Mouse (Mus musculus) frontal cortex, postnatal 10 days (tissue): ENCODE measurements around the gene Mettl8.

Experiments
- DNase-seq, 2 experiments: peaks; one replicate each; pipeline ENCODE4 v3.0.0; 2022; ENCODE audit warnings: low spot score in 2 of 2, mixed read lengths in 1 of 2

The Mettl8 gene

DNA sequence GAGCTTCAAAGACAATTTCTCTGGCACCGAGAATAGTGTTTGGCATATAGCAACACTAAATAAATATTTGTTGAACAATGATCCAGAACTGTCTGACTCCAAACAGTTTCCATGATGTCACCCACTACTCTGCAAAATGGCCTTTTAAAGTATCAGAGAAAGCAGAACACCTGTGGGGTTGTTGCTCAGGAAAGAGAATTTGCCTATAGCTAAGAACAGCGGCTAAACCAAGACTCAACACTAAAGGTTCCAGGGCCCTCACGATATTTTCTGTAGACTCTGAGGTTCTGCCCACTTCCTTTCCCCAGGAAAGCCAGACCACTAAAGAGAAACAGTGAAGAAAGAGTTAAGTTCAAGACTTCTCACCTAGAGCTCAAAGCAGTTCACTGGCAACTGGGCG lies 122.4 kb downstream of the Mettl8 start:
- DNase-seq: no peak

DNA sequence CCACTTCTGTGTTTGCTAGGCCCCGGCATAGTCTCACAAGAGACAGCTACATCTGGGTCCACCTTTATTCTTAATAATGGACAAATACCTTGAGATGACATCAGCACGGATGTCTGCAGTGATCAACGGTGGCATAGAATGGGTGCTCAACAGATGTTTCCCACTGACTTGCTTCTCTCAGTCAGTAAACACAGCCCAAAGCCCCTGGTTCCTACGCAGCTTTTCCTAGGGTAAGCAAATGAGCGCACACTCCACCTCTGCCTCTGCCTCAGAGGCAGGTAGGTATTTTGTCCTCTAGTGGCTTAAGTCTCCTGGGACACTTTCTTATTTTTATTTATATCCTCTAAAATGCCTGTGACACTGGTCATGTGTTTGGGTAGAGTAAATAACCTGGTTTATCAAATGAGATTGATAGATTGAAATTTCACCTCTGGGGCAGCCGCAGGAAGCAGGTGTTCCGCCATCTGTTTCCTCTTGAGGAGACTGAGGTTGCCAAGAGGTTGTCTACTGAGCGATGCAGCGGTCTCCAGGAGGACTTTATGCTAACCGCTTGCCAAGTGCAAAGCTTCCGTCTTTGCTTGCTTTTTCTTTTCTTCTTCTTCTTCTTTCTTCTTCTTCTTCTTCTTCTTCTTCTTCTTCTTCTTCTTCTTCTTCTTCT lies 124.6 kb downstream of the Mettl8 start:
- DNase-seq: no peak

DNA sequence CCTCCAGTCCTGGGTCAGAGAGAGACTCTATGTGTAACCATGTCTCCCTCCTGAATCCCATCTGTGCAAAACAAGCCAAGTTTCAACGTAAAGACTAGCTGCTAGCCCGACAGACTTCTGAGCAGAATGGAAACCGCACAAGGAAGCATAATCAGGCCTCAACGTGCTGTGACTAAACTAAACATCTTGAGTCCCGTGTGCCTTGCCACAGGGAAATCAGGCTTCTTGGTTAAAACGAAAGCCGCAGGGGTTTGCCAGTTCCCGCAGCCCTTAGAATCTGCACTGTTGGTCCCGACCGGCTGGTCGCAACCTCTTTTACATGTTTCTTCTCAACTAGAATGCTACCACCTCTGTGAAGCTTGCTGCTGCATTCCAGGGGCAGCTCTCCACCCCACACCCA lies 125.7 kb downstream of the Mettl8 start:
- no peak for DNase-seq

DNA sequence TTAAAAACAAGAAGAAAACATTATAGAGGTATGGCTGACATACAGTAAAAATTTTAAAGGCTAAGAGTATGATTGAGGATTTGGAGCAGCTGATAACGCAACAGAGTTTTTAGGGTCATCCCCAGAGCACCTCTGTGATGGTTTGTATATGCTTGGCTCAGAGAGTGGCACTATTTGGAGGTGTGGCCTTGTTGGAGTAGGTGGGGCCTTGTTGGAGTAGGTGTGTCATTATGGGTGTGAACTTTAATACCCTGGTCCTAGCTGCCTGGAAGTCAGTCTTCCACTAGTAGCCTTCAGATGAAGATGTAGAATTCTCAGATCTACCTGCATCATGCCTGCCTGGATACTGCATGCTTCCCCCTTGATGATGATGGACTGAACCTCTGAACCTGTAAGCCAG lies 131.3 kb downstream of the Mettl8 start:
- no peak for DNase-seq

DNA sequence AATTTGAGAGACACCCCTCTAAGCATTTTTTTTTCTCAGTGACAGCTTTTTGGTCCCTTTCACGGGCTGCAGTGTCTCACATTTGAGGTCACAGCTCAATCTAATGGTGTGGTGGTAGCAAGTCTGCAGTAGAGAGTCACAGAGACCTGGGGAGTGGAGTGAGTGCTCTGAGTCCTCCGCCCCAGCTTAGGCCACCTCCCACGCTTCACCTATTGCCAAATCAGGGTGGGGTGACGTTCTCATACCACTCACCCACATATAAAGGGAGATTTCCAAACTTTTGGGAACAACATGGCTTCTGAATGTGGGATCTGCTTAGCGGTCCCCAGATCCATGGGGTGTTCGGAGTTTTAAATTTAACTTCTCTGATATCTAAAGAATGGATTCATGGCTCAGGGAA lies 132.6 kb downstream of the Mettl8 start:
- no peak for DNase-seq

DNA sequence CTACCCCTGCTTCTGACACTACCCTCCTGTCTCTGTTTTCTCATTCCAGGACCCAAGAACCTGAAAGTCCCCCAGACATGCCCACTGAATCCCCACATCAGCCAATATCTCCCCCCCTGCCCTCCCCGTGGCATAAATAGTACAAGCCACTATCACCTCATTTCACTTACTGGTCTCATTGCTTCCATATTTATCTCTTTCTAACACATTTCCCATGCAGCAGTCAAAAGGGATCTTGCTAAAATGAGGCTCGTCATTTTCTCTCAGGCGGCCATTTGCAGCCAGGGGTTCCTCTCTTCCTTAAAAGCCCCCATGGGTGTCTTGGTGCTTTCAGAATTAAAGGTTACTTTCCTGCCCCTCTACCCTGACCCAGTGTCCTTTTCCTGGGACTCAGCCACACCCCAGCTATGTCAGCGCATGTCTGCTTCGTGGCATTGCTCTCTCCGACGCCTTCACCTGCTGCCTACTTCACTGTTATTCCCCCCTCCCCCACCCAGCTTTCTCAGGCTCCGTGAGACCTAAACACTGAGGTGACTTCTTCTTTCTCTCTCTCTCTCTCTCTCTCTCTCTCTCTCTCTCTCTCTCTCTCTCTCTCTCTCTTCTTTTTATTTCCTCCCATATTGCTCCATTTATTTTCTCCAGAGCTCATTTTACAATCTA lies 134.3 kb downstream of the Mettl8 start:
- no peak for DNase-seq

DNA sequence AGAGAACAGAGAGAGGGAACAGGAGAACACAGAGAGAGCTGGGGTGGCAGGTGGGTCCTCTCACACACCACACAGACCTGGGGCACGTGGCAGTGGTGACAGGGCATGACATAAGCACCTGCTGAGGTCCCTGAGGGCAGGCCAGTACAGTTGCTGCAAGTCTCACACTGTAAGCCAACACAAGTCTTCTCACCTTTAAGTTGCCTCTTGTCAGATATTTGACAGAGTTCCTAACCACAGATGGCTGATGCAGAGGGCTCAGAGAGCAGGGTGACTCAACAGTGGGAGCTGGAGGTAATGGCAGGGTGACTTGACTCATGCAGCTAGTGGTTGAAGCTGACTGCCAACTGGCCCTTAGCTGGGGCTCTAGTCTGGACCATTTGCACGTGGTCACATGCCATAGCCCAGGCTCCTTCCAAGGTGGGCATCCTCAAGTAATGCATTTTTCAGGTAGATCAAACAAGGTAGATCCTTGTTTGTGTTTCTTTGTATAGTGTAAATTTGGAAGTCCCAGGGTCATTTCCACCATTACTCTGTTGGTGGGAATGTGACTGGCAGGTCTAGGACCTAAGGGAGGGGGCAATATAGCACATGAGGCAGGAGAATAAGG lies 135.4 kb downstream of the Mettl8 start:
- DNase-seq: no peak

DNA sequence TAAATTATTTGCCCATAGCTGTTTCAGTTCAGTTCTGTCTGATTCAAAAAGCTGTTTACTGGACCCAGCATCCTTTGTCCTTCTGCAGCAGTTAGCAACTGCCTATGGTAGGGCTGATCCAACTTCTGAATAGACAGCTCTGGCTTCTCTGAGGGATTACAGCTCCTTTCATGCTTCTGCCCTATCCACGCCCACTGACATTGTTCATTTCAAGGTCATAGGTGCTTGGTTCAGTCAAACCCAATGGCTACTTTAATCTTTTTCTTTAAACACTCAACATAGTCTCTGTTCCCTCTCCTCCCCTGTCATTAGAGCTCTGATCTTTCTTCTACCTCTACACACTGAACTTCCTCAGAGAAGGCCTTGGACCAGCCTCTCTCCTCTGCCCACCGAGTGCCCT lies 136.9 kb downstream of the Mettl8 start:
- no peak for DNase-seq
